Mouse (Mus musculus): ENCODE measurements at regions not wholly inside any gene's neighbourhood (a gene's known extent, or its start where the extent isn't known, plus 50 kb on each side); places are given as distances from the start of the nearest gene placed in this dataset.

GRCm38 (mm10) chr1:119189461-119190066 lies 136.1 kb upstream of the Gli2 start:
- no peak for DNase-seq (ENCODE audit: low read depth)

DNA sequence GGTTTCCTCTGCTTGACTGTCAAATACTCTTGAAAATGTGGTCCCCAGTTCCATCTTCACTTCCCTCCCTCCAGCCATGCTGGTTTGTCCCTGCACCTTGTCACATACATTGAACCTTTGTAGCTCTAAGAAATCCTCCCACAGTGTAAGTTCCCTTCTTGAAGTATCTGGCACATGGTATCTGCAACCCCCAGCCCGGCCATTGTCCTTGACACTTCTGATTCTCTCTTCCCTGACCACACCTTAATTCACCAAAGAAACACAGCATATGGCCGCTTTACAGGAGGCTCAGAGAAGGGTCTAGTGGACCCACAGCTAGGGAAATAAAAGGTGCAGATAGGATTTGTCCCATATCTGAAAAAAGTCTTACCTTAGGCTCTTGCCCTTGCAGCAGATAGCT lies 133.9 kb upstream of the Gli2 start:
- no peak for DNase-seq (ENCODE audit: low read depth)

DNA sequence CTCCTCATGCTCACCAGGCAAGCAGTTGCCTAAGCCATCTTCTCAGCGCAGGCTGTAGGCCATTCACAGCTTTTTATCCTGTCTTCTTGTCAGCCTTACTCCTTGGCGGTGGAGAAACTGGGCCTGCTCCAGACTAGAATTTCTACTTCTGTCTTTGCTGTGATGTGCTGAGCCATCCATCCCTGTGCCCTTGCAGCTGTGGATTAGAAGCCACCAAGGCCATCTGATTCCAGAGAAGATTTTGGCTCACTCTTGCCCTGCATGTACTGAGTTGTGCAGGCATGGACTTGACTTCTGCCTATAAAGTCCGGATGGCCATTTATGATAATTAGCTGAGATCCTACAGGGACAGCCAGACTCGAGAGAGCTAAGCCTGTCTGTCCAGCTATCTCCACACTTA lies 133.4 kb upstream of the Gli2 start:
- no peak for DNase-seq (ENCODE audit: low read depth)

GRCm38 (mm10) chr1:119183558-119184270 lies 130.3 kb upstream of the Gli2 start:
- DNase-seq (ENCODE audit: low read depth) = no peak

- no peak for DNase-seq (ENCODE audit: low read depth)
These were observed 119.8 kb upstream of the Gli2 start for GRCm38 (mm10) chr1:119173030-119173756.

DNA sequence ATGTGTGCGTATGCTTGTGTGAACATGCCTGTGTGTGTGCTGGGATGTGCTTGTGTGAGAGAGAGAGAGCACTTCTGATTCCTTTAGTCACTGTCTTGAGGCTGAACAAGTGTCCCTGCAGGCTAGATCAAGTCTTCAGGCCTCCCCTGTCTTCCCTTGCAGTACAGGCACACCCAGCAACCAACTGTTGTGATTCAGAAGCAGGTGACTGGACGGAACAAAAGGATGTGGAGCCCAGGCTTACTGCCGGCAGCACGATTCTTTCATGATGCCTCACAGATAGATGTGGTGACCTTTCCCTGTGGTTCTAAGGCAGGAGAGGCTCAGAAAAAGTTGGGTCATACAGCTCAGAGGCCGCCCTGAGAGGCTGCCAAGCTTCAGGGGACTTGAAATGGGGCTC lies 114.0 kb upstream of the Gli2 start:
- DNase-seq (ENCODE audit: low read depth) = no peak

GRCm38 (mm10) chr1:119166286-119166685 lies 112.9 kb upstream of the Gli2 start:
- no peak for DNase-seq (ENCODE audit: low read depth)

GRCm38 (mm10) chr1:119164811-119165210 lies 111.4 kb upstream of the Gli2 start:
- DNase-seq (ENCODE audit: low read depth) = no peak

DNA sequence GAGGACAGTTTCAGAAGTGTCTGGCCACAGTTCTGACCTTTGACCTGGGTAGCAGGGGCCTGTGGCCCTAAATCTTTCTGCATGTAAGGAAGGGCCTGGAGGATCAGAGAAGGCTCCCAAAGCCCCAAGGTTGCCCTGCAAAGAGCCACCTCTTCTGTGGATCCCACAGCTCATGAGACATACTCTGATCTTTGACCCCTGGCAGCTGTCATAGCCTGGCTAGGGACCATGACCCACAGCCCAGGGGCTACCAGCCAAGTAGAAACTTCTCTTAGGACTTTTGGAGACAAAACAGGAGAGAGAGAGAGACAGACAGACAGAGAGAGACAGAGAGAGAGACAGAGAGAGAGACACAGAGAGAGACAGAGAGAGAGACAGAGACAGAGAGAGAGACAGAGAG lies 110.4 kb upstream of the Gli2 start:
- no peak for DNase-seq (ENCODE audit: low read depth)

DNA sequence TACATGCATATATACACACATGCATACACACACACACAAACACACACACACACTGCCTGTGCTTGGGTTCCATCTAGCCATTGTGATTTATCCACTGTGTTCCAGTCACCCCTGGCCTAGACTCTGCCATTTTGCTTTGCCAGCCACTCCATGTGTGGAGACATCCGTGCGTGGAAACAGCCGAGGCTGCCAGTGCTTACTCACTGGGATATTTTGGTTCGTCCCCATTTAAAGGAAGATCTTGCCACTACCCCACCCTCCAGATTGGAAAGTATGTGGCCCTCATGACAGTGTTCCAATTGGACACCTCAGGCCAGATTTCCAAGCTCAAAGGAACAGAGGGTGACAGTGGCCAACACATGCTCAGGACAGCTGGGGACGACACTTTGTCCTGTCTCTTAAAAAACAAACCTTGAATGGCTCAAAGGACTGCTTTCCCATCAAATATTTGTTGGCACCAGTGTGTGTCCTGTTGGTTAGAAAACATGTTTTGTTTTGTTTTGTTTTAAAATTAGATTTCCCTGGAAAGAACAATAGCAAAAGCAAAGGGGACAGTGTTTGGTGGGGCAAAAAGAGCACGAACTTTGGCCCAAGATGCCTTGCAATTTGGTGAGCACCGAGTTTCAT lies 109.8 kb upstream of the Gli2 start:
- no peak for DNase-seq (ENCODE audit: low read depth)

DNA sequence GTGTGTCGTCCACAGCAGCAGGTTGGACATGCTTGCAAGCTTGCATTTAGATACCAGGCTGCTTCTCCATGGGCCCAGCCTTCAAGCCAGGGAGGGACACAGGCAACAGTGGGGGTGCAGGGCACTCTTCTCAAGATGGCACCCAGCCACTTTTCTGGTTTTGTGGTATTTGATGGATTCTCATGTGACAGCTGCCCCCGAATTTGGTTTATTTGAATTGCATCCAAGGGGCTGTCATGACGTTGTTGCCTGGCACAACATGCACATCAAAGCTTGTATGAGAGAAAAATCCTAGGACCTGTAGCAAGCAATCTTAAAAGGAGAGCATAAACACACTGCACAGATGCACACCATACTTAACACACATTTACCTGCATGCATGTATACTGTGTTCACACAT lies 108.3 kb upstream of the Gli2 start:
- no peak for DNase-seq (ENCODE audit: low read depth)

GRCm38 (mm10) chr1:119160354-119160753 lies 106.9 kb upstream of the Gli2 start:
- DNase-seq (ENCODE audit: low read depth) = no peak

DNA sequence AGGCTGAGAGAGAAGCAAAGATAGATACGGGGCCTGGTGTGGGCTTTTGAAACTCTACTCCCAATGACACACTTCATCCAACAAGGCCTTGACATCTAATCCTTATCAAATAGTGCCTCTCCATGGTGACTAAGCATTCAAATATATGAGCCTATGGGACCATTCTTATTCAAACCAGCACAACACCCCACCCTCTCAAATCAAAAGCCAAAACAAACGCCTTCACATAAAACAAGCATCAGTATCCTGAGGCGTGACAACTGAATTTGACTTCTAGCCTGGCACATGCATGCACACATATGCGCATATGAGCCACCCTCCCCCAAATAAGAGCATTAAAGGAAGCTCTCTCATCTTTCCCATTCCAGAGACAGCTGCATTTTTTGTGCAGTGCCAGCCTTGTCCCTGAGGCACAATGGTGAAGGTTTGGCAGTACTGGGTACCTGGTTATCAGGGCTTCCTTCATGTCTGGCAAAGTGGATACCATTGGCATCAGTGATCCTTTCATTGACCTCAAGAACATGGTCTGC lies 103.8 kb upstream of the Gli2 start:
- no peak for DNase-seq (ENCODE audit: low read depth)

GRCm38 (mm10) chr1:119153619-119154018 lies 100.2 kb upstream of the Gli2 start:
- no peak for DNase-seq (ENCODE audit: low read depth)

- DNase-seq (ENCODE audit: low read depth) = peak; percentile 75
These were observed 99.4 kb upstream of the Gli2 start for GRCm38 (mm10) chr1:119152776-119153175.

GRCm38 (mm10) chr1:119147506-119147905 lies 94.1 kb upstream of the Gli2 start:
- no peak for DNase-seq (ENCODE audit: low read depth)

DNA sequence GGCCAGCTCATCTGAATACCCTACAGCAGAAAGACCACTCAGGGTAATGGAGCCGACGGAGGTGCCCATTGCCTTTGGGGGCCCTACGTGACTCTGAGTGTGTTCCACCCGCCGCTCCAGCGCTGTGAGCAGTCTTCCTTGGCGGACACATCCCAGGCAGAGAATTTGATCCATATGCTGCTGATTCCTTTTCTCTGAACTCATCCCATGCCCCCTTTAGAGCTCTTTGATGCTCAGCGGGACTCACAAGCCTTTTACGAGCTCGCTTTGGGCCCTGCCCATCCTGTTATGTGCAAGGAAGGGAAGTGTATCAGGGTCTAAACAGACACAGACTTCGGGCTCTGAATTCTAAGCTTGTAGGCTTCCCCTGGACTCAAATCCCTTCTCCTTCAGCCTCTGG lies 90.4 kb upstream of the Gli2 start:
- DNase-seq (ENCODE audit: low read depth) = no peak

GRCm38 (mm10) chr1:119129039-119129438 lies 75.6 kb upstream of the Gli2 start:
- no peak for DNase-seq (ENCODE audit: low read depth)

DNA sequence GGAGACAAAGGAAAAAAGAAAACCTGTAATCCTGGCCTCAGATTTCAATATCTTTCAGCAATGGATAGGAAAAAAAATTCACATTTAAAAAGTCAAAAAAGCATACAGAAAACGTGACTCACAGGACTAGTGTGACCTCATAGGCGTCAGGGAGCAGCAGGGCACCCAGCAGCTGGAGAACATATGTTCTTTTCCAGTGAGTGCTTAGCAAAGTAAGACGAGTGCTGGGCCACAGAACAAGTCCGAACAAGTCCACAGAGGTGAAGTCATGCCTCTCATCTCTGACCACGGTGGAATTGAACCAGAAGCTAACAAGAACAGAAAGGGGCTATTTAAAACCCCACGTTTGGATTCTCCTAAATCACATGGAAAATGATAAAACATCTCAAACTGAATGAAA lies 72.1 kb upstream of the Gli2 start:
- peak; percentile 76 for DNase-seq (ENCODE audit: low read depth)

DNA sequence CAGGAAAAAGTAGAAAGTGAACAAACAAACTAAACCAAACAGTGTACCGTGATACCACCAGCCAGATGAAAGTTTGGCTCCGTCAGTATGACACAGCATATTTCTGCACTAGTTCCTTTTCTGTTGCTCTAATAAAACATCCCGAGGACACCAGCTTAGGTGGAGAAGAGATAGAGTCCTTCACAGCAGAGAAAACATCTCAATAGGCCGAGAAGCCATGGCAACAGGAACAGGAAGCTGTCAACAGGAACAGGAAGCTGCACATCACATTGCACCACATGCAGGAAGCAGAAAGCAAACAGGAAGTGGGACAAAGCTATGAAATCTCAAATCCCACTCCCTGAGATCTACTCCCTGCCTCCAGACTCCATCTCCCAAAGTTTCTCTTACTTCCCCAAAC lies 71.4 kb upstream of the Gli2 start:
- no peak for DNase-seq (ENCODE audit: low read depth)

- DNase-seq (ENCODE audit: low read depth) = no peak
These were observed 70.6 kb upstream of the Gli2 start for GRCm38 (mm10) chr1:119124063-119124462.

GRCm38 (mm10) chr1:119123402-119123801 lies 70.0 kb upstream of the Gli2 start:
- DNase-seq (ENCODE audit: low read depth) = no peak

DNA sequence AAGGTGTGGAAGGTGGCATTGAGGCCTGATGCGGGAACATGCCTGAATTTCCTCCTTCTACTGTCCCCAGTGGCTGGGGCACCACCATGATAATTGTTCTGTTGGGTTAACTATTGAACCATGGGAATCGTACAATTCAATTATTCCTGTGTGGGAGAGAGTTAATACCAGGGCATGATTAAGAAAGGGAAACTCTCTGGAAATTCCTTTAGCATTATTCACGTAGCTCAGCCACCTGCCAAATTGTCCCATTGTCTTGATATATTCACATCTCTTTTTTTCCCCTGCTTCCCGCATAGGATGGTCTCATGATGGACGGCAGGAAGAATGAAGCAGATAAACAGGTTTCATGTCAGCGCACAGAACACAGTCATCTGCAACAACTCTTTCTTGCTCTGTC lies 69.6 kb upstream of the Gli2 start:
- no peak for DNase-seq (ENCODE audit: low read depth)

All from fibroblast of lung, adult 2 months (primary cell).